Mouse (Mus musculus): Measurements from ENCODE around the gene Dtx2. TPM values are rescaled to one million over a fixed set of nuclear protein-coding genes. Genes with fewer than 3 reads are reported as not detected.

The Dtx2 gene
- 27.4 and 28.6 TPM in 2 replicates for total RNA-seq (2014; rRNA removed; ENCODE audit: low replicate concordance)
- 14.6 and 15.7 TPM in 2 replicates for polyA plus RNA-seq (2015; fragmentation: Nextera tagmentation; extraction: Ambion mirVana)

- TF ChIP-seq CTCF (IDR thresholded peaks at IDR 0.05; ENCODE audit: low read depth) (no peak; the same call in 1 of the 2 replicates), EP300 (IDR thresholded peaks at IDR 0.05; ENCODE audit: low read depth) (no peak)
- WGBS: under 1% methylated on average over 44 of the region's 47 CpGs
- ATAC-seq (ENCODE audit: insufficient read depth, low read depth) (peak; percentile 97), DNase-seq (ENCODE audit: low spot score) (peak; percentile 89)
- Histone ChIP-seq H3K27me3 (ENCODE audit: control insufficient read depth, insufficient read depth, low read length) (no peaks in the 10 kb centered on the region), H3K4me2 (ENCODE audit: low read depth, low read length) (peak within 1 kb of the TSS; percentile 86), H3K36me3 (replicated peaks; ENCODE audit: control insufficient read depth, insufficient read depth, low read length) (peaks cover 23% of the 10 kb centered on the region), H3K4me3 (ENCODE audit: low read depth, low read length) (peak within 1 kb of the TSS; percentile 85), H3K27ac (ENCODE audit: low read depth) (peak within 1 kb of the TSS; percentile 80), H3K9me3 (replicated peaks; ENCODE audit: control insufficient read depth, low read length) (no peaks in the 10 kb centered on the region), H3K4me1 (ENCODE audit: control insufficient read depth, insufficient read depth) (peaks cover 5% of the 10 kb centered on the region; the same call in 1 of the 2 replicates), H3K9ac (replicated peaks; ENCODE audit: low read depth, low read length) (peak within 1 kb of the TSS; percentile 88)
Observed at GRCm38 (mm10) chr5:135994725-135995687, at the start of gene Dtx2. TSS of gene Dtx2 (plus strand) at chr5:135994800.

GRCm38 (mm10) chr5:135945916-135946408 lies 48.6 kb upstream of the Dtx2 start:
- H3K36me3 ChIP-seq (replicated peaks; ENCODE audit: control insufficient read depth, insufficient read depth, low read length): no peaks in the 10 kb centered on the region
- H3K4me3 ChIP-seq (ENCODE audit: low read depth, low read length): no peak overlapping the region
- ATAC-seq (ENCODE audit: insufficient read depth, low read depth) (peak; percentile 55), DNase-seq (ENCODE audit: low spot score) (no peak)
- no peak overlapping the region for H3K27ac ChIP-seq (ENCODE audit: low read depth)
- H3K9me3 ChIP-seq (replicated peaks; ENCODE audit: control insufficient read depth, low read length): no peaks in the 10 kb centered on the region
- WGBS: 33% methylated on average over 10 of the region's 10 CpGs
- 0 out of 2 replicates have a peak overlapping the region, but pooled peaks have one; percentile 2 for H3K9ac ChIP-seq (replicated peaks; ENCODE audit: low read depth, low read length)
- H3K4me2 ChIP-seq (ENCODE audit: low read depth, low read length): peak overlapping the region; percentile 31; the same call in 1 of the 2 replicates
- no peak for TF ChIP-seq CTCF (IDR thresholded peaks at IDR 0.05; ENCODE audit: low read depth)
- no peak for TF ChIP-seq EP300 (IDR thresholded peaks at IDR 0.05; ENCODE audit: low read depth)
- H3K4me1 ChIP-seq (ENCODE audit: control insufficient read depth, insufficient read depth): 0 out of 2 replicates have a peak, but pooled peaks cover 6% of the 10 kb centered on the region
- no peaks in the 10 kb centered on the region for H3K27me3 ChIP-seq (ENCODE audit: control insufficient read depth, insufficient read depth, low read length)

GRCm38 (mm10) chr5:135946621-135947020 lies 48.0 kb upstream of the Dtx2 start:
- H3K4me3 ChIP-seq (ENCODE audit: low read depth, low read length): no peak overlapping the region
- H3K9me3 ChIP-seq (replicated peaks; ENCODE audit: control insufficient read depth, low read length): no peaks in the 10 kb centered on the region
- H3K9ac ChIP-seq (replicated peaks; ENCODE audit: low read depth, low read length): no peak overlapping the region
- H3K36me3 ChIP-seq (replicated peaks; ENCODE audit: control insufficient read depth, insufficient read depth, low read length): no peaks in the 10 kb centered on the region
- WGBS: 63% methylated on average over 5 of the region's 5 CpGs
- TF ChIP-seq EP300 (IDR thresholded peaks at IDR 0.05; ENCODE audit: low read depth): no peak
- TF ChIP-seq CTCF (IDR thresholded peaks at IDR 0.05; ENCODE audit: low read depth): no peak
- H3K4me1 ChIP-seq (ENCODE audit: control insufficient read depth, insufficient read depth): 0 out of 2 replicates have a peak, but pooled peaks cover 6% of the 10 kb centered on the region
- H3K27me3 ChIP-seq (ENCODE audit: control insufficient read depth, insufficient read depth, low read length): no peaks in the 10 kb centered on the region
- no peak for ATAC-seq (ENCODE audit: insufficient read depth, low read depth)
- no peak overlapping the region for H3K4me2 ChIP-seq (ENCODE audit: low read depth, low read length)
- no peak overlapping the region for H3K27ac ChIP-seq (ENCODE audit: low read depth)
- DNase-seq (ENCODE audit: low spot score): no peak

- 76% methylated on average over 11 of the region's 11 CpGs for WGBS
- Histone ChIP-seq H3K27me3 (ENCODE audit: control insufficient read depth, insufficient read depth, low read length) (no peaks in the 10 kb centered on the region), H3K36me3 (replicated peaks; ENCODE audit: control insufficient read depth, insufficient read depth, low read length) (no peaks in the 10 kb centered on the region), H3K9me3 (replicated peaks; ENCODE audit: control insufficient read depth, low read length) (no peaks in the 10 kb centered on the region), H3K4me3 (ENCODE audit: low read depth, low read length) (no peak overlapping the region), H3K27ac (ENCODE audit: low read depth) (no peak overlapping the region), H3K4me2 (ENCODE audit: low read depth, low read length) (no peak overlapping the region), H3K9ac (replicated peaks; ENCODE audit: low read depth, low read length) (no peak overlapping the region), H3K4me1 (ENCODE audit: control insufficient read depth, insufficient read depth) (0 out of 2 replicates have a peak, but pooled peaks cover 3% of the 10 kb centered on the region)
- DNase-seq (ENCODE audit: low spot score): no peak
- ATAC-seq (ENCODE audit: insufficient read depth, low read depth): no peak
- TF ChIP-seq EP300 (IDR thresholded peaks at IDR 0.05; ENCODE audit: low read depth): no peak
- no peak for TF ChIP-seq CTCF (IDR thresholded peaks at IDR 0.05; ENCODE audit: low read depth)
Observed at GRCm38 (mm10) chr5:135950710-135951412, 43.7 kb upstream of the Dtx2 start.

GRCm38 (mm10) chr5:135951660-135952059 lies 42.9 kb upstream of the Dtx2 start:
- 94% methylated on average over 2 of the region's 2 CpGs for WGBS
- no peak for DNase-seq (ENCODE audit: low spot score)

More at GRCm38 (mm10) chr5:135951660-135952059, 42.9 kb upstream of the Dtx2 start:
- Histone ChIP-seq H3K27me3 (ENCODE audit: control insufficient read depth, insufficient read depth, low read length) (no peaks in the 10 kb centered on the region), H3K4me2 (ENCODE audit: low read depth, low read length) (no peak overlapping the region), H3K27ac (ENCODE audit: low read depth) (no peak overlapping the region), H3K36me3 (replicated peaks; ENCODE audit: control insufficient read depth, insufficient read depth, low read length) (no peaks in the 10 kb centered on the region), H3K4me3 (ENCODE audit: low read depth, low read length) (no peak overlapping the region), H3K9me3 (replicated peaks; ENCODE audit: control insufficient read depth, low read length) (no peaks in the 10 kb centered on the region), H3K9ac (replicated peaks; ENCODE audit: low read depth, low read length) (no peak overlapping the region), H3K4me1 (ENCODE audit: control insufficient read depth, insufficient read depth) (no peaks in the 10 kb centered on the region; the same call in 1 of the 2 replicates)
- TF ChIP-seq EP300 (IDR thresholded peaks at IDR 0.05; ENCODE audit: low read depth): no peak
- no peak for ATAC-seq (ENCODE audit: insufficient read depth, low read depth)
